Mouse (Mus musculus): ENCODE data around the gene Eral1. TPM values are rescaled to one million over a fixed set of nuclear protein-coding genes. Genes with fewer than 3 reads are reported as not detected.

The Eral1 gene
- polyA plus RNA-seq, 1 experiment from 2014 or later = 26.5 TPM

DNA sequence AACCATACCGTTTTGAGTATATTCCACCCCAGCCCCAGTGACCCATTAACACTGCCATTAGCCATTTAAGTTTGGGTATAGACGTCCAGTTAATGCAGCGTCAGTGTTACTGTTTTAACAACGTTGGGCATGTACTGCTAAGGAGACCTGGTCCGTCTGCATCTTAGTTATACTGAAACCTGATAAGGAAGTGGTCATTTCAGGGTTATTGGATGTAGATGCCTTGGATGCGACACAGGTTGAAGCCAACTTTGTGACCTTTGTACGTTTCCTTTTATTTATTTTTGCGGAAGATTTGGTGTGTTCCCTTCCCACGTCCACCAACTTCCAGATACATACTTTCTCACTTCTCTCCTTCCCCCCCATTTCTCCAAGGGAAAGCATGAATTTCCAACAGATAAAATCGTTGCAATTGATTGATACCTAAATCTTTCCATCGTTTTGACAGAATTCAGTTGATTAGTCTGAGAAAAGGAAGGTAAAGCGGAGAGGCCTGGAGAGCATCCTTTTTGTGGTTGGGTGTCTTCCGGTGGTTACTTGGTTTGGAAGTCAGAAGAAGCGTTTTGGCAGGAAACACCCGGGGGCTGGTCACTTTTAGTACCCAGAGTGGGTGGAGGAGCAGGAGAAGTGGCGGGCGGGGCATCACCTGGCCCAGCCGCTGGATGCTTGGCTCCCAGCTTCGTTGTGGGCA lies 34.6 kb upstream of the Eral1 start:
- no peaks in the 10 kb centered on the region for H3K36me3 ChIP-seq
- WGBS = 5% methylated on average over 19 of the region's 19 CpGs
- no peaks in the 10 kb centered on the region for H3K9me3 ChIP-seq
- H3K9ac ChIP-seq = peak overlapping the region; percentile 60
- no peak for ATAC-seq (ENCODE audit: insufficient read depth, low FRiP score, low read depth)
- H3K27ac ChIP-seq = peak overlapping the region; percentile 82
- H3K4me1 ChIP-seq = peaks cover 9% of the 10 kb centered on the region; the same call in 1 of the 2 replicates
- peak overlapping the region; percentile 78 for H3K4me2 ChIP-seq
- H3K4me3 ChIP-seq (replicated peaks) = peak overlapping the region; percentile 66
- no peaks in the 10 kb centered on the region for H3K27me3 ChIP-seq (replicated peaks)

DNA sequence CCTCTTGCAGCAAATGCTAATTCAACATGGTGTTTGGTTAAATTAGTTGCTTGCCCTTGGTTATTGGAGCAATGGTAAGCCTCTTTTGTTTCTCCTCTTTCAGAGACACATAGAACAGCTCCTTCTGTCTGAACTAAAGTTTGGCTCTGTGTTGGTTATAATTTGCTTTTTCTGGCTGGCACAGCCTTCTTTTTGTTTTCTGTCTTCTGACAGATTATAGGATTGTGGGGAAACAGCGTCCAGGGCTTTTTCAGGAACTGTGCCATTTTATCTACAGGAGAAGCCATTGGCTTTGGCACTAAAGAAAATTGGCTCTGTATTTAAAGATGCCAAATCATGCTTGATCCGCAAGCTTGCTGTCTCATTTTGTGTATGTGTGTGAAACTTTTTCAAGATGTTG lies 33.4 kb upstream of the Eral1 start:
- Histone ChIP-seq H3K4me2 (no peak overlapping the region), H3K36me3 (no peaks in the 10 kb centered on the region), H3K4me3 (replicated peaks) (no peak overlapping the region), H3K9ac (no peak overlapping the region), H3K27me3 (replicated peaks) (no peaks in the 10 kb centered on the region), H3K27ac (no peak overlapping the region), H3K4me1 (peaks cover 9% of the 10 kb centered on the region; the same call in 1 of the 2 replicates), H3K9me3 (no peaks in the 10 kb centered on the region)
- ATAC-seq (ENCODE audit: insufficient read depth, low FRiP score, low read depth) = no peak
- WGBS = 87% methylated on average over 2 of the region's 2 CpGs

DNA sequence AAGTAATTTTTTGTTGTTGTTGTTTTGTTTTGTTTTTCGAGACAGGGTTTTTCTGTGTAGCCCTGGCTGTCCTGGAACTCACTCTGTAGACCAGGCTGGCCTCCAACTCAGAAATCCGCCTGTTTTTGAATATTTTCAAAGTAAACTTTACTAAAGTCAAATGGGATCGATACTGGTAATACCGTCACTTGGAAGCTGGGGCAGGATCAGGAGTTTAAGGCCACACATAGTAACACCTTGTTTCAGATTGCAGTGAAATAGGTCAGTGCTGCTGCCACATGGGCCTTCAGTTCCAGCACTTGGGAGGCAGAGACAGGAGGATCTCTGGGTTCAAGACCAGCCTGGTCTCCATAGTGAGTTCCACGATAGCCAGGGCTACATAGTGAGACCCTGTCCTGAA lies 24.3 kb upstream of the Eral1 start:
- Histone ChIP-seq H3K27ac (no peak overlapping the region), H3K36me3 (no peaks in the 10 kb centered on the region), H3K4me3 (replicated peaks) (no peak overlapping the region), H3K27me3 (replicated peaks) (no peaks in the 10 kb centered on the region), H3K9me3 (no peaks in the 10 kb centered on the region), H3K4me1 (no peaks in the 10 kb centered on the region), H3K9ac (no peak overlapping the region), H3K4me2 (no peak overlapping the region)
- ATAC-seq (ENCODE audit: insufficient read depth, low FRiP score, low read depth) = no peak
- WGBS = 91% methylated on average over 5 of the region's 5 CpGs

DNA sequence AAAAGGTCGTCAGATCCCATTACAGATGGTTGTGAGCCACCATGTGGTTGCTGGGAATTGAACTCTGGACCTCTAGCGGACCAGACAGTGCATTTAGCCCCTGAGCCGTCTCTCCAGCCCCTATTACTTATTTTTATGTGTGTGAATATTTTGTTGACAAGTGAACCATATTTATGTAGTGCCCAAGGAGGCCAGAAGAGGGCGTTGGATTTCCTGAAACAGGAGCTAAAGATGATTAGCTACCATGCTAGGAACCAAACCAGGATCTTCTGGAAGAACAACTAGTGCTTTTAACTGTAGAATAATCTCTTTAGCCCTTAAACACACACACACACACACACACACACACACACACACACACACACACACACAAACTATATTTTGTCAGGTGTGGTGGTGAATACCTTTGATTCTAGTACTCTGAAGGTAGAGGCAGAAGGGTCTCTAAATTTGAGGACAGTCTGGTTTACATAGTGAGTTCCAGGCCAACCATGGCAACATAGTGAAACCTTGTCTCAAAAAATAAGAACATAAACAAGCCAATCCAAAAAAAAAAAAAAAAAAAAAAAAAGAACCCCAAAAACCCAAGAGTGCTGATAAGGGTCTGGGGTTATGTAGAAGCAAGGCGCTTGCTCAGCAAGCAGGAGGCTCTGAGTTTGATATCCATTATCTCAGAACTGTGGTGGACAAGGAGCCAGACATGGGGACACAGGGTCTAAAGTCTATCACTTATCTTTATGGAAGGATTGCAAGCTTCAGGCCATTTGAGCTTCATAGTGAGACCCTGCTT lies 23.0 kb upstream of the Eral1 start:
- no peak for ATAC-seq (ENCODE audit: insufficient read depth, low FRiP score, low read depth)
- no peaks in the 10 kb centered on the region for H3K9me3 ChIP-seq
- H3K4me2 ChIP-seq = no peak overlapping the region
- 56% methylated on average over 5 of the region's 5 CpGs for WGBS
- no peaks in the 10 kb centered on the region for H3K27me3 ChIP-seq (replicated peaks)
- H3K4me3 ChIP-seq (replicated peaks) = no peak overlapping the region
- H3K4me1 ChIP-seq = no peaks in the 10 kb centered on the region
- H3K36me3 ChIP-seq = no peaks in the 10 kb centered on the region
- H3K27ac ChIP-seq = no peak overlapping the region
- H3K9ac ChIP-seq = no peak overlapping the region

DNA sequence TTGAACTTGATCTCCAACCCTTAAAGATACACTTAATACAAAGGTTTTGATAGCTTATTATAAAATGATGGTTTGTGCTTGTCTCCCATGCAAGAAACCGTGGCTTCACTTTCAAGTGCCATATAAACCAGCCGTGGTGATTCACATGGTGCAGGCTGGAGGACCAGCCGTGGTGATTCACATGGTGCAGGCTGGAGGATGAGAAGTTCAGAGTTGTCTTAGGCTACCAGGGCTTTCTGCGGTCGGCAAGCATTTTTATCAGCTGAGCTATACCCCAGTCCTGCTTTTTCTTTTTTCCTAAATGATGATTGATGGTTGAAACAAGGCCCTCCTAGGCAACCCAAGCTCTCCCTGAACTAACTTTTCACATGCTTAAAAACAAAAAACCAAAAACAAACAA lies 22.0 kb upstream of the Eral1 start:
- H3K4me3 ChIP-seq (replicated peaks) = no peak overlapping the region
- H3K36me3 ChIP-seq = no peaks in the 10 kb centered on the region
- no peaks in the 10 kb centered on the region for H3K9me3 ChIP-seq
- no peak overlapping the region for H3K4me2 ChIP-seq
- ATAC-seq (ENCODE audit: insufficient read depth, low FRiP score, low read depth) = no peak
- H3K4me1 ChIP-seq = no peaks in the 10 kb centered on the region
- 76% methylated on average over 5 of the region's 5 CpGs for WGBS
- H3K27ac ChIP-seq = no peak overlapping the region
- no peak overlapping the region for H3K9ac ChIP-seq
- no peaks in the 10 kb centered on the region for H3K27me3 ChIP-seq (replicated peaks)

DNA sequence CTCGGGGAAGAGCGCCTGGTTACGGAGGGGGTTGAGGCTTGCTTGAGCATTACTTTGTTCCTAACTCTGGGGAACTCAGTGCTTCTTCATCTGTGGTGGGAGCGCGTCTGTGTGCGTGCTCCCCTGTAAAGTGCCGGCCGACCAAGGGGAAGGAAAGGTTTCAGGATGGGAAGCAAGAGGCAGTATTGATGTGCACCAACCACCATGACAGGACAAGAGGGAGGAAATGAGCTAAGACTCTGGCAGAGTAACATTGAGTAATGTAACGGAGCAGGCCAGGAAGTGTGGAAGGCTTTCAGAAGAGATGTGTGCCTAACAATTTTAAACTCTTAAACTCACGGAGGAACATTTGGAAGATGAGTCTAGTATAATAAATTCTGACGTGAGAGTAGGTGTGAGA lies 20.6 kb upstream of the Eral1 start:
- Histone ChIP-seq H3K27me3 (replicated peaks) (no peaks in the 10 kb centered on the region), H3K27ac (no peak overlapping the region), H3K9me3 (no peaks in the 10 kb centered on the region), H3K4me2 (no peak overlapping the region), H3K9ac (no peak overlapping the region), H3K4me1 (peaks cover 9% of the 10 kb centered on the region; the same call in 1 of the 2 replicates), H3K36me3 (no peaks in the 10 kb centered on the region), H3K4me3 (replicated peaks) (no peak overlapping the region)
- 83% methylated on average over 11 of the region's 11 CpGs for WGBS
- ATAC-seq (ENCODE audit: insufficient read depth, low FRiP score, low read depth) = no peak

DNA sequence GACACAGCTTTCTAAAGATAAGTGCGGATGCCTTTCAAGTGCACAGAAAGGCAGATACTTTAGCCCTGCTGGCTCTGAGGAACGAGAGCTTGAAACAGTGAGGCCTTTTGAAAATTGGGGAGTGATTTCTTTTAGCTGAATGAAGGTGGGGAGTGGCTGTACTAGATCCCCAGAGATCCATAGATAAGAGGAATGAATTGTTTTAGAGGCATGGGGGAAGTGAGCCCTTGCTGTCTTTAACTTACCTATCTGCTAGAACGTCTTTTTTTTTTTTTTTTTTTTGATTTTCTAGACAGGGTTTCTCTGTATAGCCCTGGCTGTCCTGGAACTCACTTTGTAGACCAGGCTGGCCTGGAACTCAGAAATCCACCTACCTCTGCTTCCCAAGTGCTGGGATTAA lies 16.9 kb upstream of the Eral1 start:
- 49% methylated on average over 3 of the region's 3 CpGs for WGBS
- peak overlapping the region; percentile 3; the same call in 1 of the 2 replicates for H3K4me2 ChIP-seq
- no peak for ATAC-seq (ENCODE audit: insufficient read depth, low FRiP score, low read depth)
- H3K27me3 ChIP-seq (replicated peaks) = no peaks in the 10 kb centered on the region
- H3K36me3 ChIP-seq = no peaks in the 10 kb centered on the region
- no peaks in the 10 kb centered on the region for H3K9me3 ChIP-seq
- H3K27ac ChIP-seq = no peak overlapping the region; the same call in 1 of the 2 replicates
- H3K4me1 ChIP-seq = peaks cover 13% of the 10 kb centered on the region; the same call in 1 of the 2 replicates
- H3K4me3 ChIP-seq (replicated peaks) = no peak overlapping the region
- H3K9ac ChIP-seq = no peak overlapping the region

DNA sequence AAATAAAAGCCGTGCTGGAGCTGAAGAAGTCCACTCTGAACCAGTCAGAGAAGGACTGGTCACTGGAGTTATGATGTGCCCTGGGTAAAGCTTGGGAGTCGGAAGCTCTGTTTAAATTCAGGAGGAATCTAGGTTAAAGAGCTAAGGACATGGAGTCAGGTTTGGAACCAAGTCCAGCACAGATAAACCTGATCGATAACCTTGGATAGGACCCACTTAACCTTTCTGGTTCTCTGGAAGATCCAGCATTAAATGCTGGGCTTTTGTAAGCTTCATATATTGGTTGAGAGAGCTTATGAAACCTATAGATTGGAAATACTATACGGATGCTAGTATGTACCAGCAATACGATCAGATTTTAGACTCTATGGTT lies 14.9 kb upstream of the Eral1 start:
- H3K36me3 ChIP-seq = no peaks in the 10 kb centered on the region
- peak overlapping the region; percentile 73 for H3K4me2 ChIP-seq
- peak overlapping the region; percentile 87 for H3K4me3 ChIP-seq (replicated peaks)
- no peaks in the 10 kb centered on the region for H3K27me3 ChIP-seq (replicated peaks)
- H3K27ac ChIP-seq = no peak overlapping the region
- WGBS = 18% methylated on average over 5 of the region's 5 CpGs
- H3K9me3 ChIP-seq = no peaks in the 10 kb centered on the region
- H3K4me1 ChIP-seq = peaks cover 13% of the 10 kb centered on the region; the same call in 1 of the 2 replicates
- H3K9ac ChIP-seq = peak overlapping the region; percentile 74
- ATAC-seq (ENCODE audit: insufficient read depth, low FRiP score, low read depth) = no peak

DNA sequence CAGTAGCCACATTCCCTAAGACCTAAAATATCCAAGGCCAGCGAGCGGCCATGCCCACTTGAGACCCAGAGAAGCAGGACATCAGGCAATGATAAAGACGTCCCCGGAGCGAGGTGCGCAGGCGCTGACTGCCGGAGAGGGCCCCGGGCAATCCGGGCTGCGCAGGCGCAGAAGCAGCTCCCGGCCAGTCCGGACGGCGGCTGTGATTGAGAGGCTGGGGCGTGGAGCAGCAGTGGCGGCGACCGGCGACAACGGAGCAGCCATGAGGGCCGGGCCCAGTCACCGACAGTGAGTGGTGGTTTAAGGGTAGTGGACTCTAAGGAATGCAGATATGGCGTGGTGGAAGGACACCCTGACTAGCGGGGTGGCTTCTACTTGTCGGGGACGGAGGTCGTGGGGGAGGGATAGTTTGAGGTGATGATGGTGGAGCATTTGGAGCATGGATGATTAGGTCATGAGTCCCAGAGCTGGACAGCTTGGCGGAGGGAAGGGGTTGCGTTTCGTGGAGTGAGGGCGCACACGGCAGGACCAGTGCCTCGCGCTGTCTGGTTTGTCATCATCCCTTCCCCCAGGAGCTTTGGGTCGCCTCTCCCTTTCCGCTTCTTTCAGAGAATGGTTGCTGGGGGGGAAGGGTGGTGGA lies 14.4 kb upstream of the Eral1 start, which contains the start of gene Fam222b:
Fam222b (plus strand) TSS at position 157 of the 640 bp plus-strand sequence.
- Histone ChIP-seq H3K27me3 (replicated peaks) (no peaks in the 10 kb centered on the region), H3K9ac (peak within 1 kb of the TSS; percentile 74), H3K4me2 (peak within 1 kb of the TSS; percentile 73), H3K4me3 (replicated peaks) (peak within 1 kb of the TSS; percentile 87), H3K36me3 (no peaks in the 10 kb centered on the region), H3K9me3 (no peaks in the 10 kb centered on the region), H3K27ac (peak within 1 kb of the TSS; percentile 61; the same call in 1 of the 2 replicates), H3K4me1 (peaks cover 13% of the 10 kb centered on the region; the same call in 1 of the 2 replicates)
- peak; percentile 95 for ATAC-seq (ENCODE audit: insufficient read depth, low FRiP score, low read depth)
- under 1% methylated on average over 38 of the region's 38 CpGs for WGBS

DNA sequence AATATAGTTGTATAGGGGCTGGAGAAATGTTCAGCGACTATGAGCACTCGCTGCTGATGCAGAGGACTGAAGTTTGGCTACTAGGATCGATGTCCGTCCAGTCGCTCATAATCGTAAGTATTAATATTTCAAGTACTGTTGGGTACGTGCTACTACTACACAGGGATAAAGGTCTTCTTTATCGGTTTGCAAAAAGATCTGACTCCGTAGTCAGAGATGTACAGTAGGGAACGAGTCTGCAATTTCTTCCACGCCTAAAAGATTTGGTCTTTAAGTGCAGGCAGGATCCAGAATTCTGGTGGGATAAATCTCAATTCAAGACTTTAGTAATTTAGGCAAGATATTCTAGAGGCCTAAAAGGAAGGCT lies 13.9 kb upstream of the Eral1 start:
- no peaks in the 10 kb centered on the region for H3K27me3 ChIP-seq (replicated peaks)
- H3K4me2 ChIP-seq = peak overlapping the region; percentile 73
- peaks cover 13% of the 10 kb centered on the region; the same call in 1 of the 2 replicates for H3K4me1 ChIP-seq
- no peaks in the 10 kb centered on the region for H3K9me3 ChIP-seq
- H3K4me3 ChIP-seq (replicated peaks) = peak overlapping the region; percentile 87
- ATAC-seq (ENCODE audit: insufficient read depth, low FRiP score, low read depth) = no peak
- 46% methylated on average over 11 of the region's 11 CpGs for WGBS
- no peaks in the 10 kb centered on the region for H3K36me3 ChIP-seq
- no peak overlapping the region; the same call in 1 of the 2 replicates for H3K27ac ChIP-seq
- H3K9ac ChIP-seq = 0 out of 2 replicates have a peak overlapping the region, but pooled peaks have one; percentile 1

DNA sequence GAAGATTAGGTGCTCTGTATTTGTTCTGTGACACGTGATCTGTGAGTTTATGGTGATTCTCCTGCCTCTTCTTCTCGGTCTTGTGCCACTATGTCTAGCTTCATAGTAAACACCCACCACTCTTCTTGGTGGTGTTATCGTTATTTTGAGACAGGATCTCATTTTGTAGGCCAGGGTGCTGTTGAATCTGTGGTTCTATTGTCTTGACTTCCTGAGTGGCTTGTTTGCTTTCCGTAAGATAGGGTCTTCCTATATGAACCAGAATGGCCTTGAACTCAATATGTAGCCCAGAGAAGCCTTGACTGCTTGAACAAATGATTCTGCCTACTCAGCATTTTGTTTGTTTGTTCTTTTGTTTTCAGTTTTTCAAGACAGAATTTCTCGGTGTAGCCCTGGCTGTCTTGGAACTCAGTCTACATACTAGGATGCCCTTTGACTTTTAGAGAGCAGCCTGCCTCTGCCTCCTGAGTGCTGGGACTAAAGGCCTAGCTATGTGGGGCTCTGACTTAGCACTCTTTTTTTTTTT lies 7.6 kb upstream of the Eral1 start:
- no peak for ATAC-seq (ENCODE audit: insufficient read depth, low FRiP score, low read depth)
- WGBS = 78% methylated on average over 5 of the region's 5 CpGs
- H3K27ac ChIP-seq = no peak overlapping the region
- no peak overlapping the region for H3K9ac ChIP-seq
- no peaks in the 10 kb centered on the region for H3K9me3 ChIP-seq
- no peak overlapping the region for H3K4me3 ChIP-seq (replicated peaks)
- no peaks in the 10 kb centered on the region for H3K36me3 ChIP-seq
- no peak overlapping the region for H3K4me2 ChIP-seq
- H3K27me3 ChIP-seq (replicated peaks) = no peaks in the 10 kb centered on the region
- H3K4me1 ChIP-seq = no peaks in the 10 kb centered on the region

Measured in stomach, embryonic 15.5 days (tissue).